14 mouse cellular contexts compared by ENCODE assay signal in the genomic region with DNA sequence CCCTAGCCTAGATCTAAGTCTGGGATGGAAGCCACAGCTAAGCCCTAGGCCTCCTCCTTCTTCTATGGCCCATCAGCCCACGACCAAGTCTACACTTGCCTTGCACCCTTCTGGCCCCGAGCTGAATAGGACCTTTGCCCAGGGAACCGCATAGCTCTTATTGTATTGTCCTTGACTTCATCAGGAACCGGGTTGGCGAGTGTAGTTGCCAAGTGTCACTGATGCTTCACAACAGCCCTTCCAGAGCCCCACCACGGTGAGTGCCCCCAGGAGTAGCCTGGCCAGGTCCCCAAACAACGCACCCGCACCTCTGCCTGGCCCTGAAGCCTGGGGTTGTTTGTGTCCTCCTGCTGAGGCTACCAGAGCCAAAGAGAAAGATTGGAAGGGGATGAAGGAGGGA.
DNase-seq lines count a peak whose midpoint lies in the region; ATAC-seq and TF ChIP-seq lines count a peak whose summit lies in the region.
"Had no signal": no experiment of that assay in that cellular context is flagged by ENCODE, and none has a peak within 500 bp of the region (broad histone marks: within the 10 kb centered on the region; RNA-seq: fewer than 3 reads in every experiment).

No protein-coding gene starts in this region.

- DNase-seq in forebrain, embryonic 10.5 days (ENCODE audit: extremely low spot score, low spot score) = no peak
- no peak for DNase-seq in kidney, adult 18-20 months
- no peak for DNase-seq in spleen, adult 2 months (ENCODE audit: low read depth in 1 of 2, low spot score in 2 of 2)
- DNase-seq in spleen, adult 12 weeks (ENCODE audit: low spot score) = no peak
- DNase-seq in c-Kit-positive CD71-positive TER-119-positive erythroid progenitor cells, embryonic 14.5 days (ENCODE audit: low spot score) = no peak
- DNase-seq: cerebellum, adult 9-10 months had no signal

- ATAC-seq in forebrain, embryonic 13.5 days = no peak
- ATAC-seq in kidney, embryonic 15.5 days (replicated peaks; ENCODE audit: low FRiP score) = no peak
- 0 out of 2 replicates have a peak, but pooled peaks have one; percentile 18 for ATAC-seq in stomach, embryonic 16.5 days (ENCODE audit: insufficient read depth, low FRiP score)
- ATAC-seq: forebrain, embryonic 14.5 days; Patski had no signal

- 0 out of 2 replicates have a peak, but pooled peaks cover 2% of the 10 kb centered on the region for H3K36me3 ChIP-seq in forebrain, embryonic 10.5 days (replicated peaks)
- no peaks in the 10 kb centered on the region for H3K36me3 ChIP-seq in forebrain, embryonic 13.5 days (ENCODE audit: poor library complexity, severe bottlenecking)
- H3K36me3 ChIP-seq in kidney, embryonic 15.5 days = no peaks in the 10 kb centered on the region
- no peaks in the 10 kb centered on the region for H3K36me3 ChIP-seq in spleen, adult 2 months (ENCODE audit: control insufficient read depth, insufficient read depth, low read length)
- H3K36me3 ChIP-seq in stomach, embryonic 16.5 days (ENCODE audit: control insufficient read depth, insufficient read depth, low read length) = no peaks in the 10 kb centered on the region
- H3K36me3 ChIP-seq: hindbrain, embryonic 12.5 days; liver, embryonic 15.5 days had no signal

- H3K9ac ChIP-seq in forebrain, embryonic 13.5 days = no peak overlapping the region
- H3K9ac ChIP-seq in kidney, embryonic 15.5 days = no peak overlapping the region
- peak overlapping the region; percentile 74 for H3K9ac ChIP-seq in stomach, embryonic 16.5 days (ENCODE audit: low read length)
- H3K9ac ChIP-seq: hindbrain, embryonic 12.5 days; liver, embryonic 15.5 days had no signal

- TF ChIP-seq CTCF in spleen, adult 2 months (IDR thresholded peaks at IDR 0.05; ENCODE audit: extremely low read depth, insufficient read depth, insufficient read length, insufficient replicate concordance) = no peak

- no peak overlapping the region for H3K4me3 ChIP-seq in forebrain, embryonic 10.5 days
- H3K4me3 ChIP-seq in forebrain, embryonic 13.5 days = no peak overlapping the region
- peak overlapping the region; percentile 11; the same call in 1 of the 2 replicates for H3K4me3 ChIP-seq in kidney, embryonic 15.5 days (replicated peaks)
- H3K4me3 ChIP-seq in spleen, adult 2 months (ENCODE audit: extremely low read depth, insufficient read depth, insufficient read length) = no peak overlapping the region
- H3K4me3 ChIP-seq in stomach, embryonic 16.5 days (replicated peaks; ENCODE audit: low read length) = peak overlapping the region; percentile 50
- H3K4me3 ChIP-seq: hindbrain, embryonic 12.5 days; left cerebral cortex, adult 2 months; liver, embryonic 15.5 days had no signal

- H3K4me2 ChIP-seq in forebrain, embryonic 13.5 days = no peak overlapping the region
- H3K4me2 ChIP-seq in kidney, embryonic 15.5 days = peak overlapping the region; percentile 54
- peak overlapping the region; percentile 58 for H3K4me2 ChIP-seq in stomach, embryonic 16.5 days (ENCODE audit: low read depth, low read length)
- H3K4me2 ChIP-seq: hindbrain, embryonic 12.5 days; liver, embryonic 15.5 days had no signal

- peaks cover 4% of the 10 kb centered on the region for H3K27me3 ChIP-seq in forebrain, embryonic 10.5 days (ENCODE audit: poor library complexity, severe bottlenecking)
- no peaks in the 10 kb centered on the region for H3K27me3 ChIP-seq in forebrain, embryonic 13.5 days
- H3K27me3 ChIP-seq in kidney, embryonic 15.5 days = no peaks in the 10 kb centered on the region
- no peaks in the 10 kb centered on the region for H3K27me3 ChIP-seq in spleen, adult 2 months (ENCODE audit: control insufficient read depth, insufficient read depth, low read length)
- H3K27me3 ChIP-seq in stomach, embryonic 16.5 days (ENCODE audit: control insufficient read depth, insufficient read depth, low read length) = no peaks in the 10 kb centered on the region
- H3K27me3 ChIP-seq: liver, embryonic 15.5 days; Patski had no signal

- H3K27ac ChIP-seq in forebrain, embryonic 10.5 days = peak overlapping the region; percentile 68
- no peak overlapping the region for H3K27ac ChIP-seq in forebrain, embryonic 13.5 days
- peak overlapping the region; percentile 90 for H3K27ac ChIP-seq in kidney, embryonic 15.5 days
- H3K27ac ChIP-seq in spleen, adult 2 months (ENCODE audit: insufficient read depth, low read length) = peak overlapping the region; percentile 46
- peak overlapping the region; percentile 87 for H3K27ac ChIP-seq in stomach, embryonic 16.5 days (ENCODE audit: low read length)
- H3K27ac ChIP-seq: hindbrain, embryonic 12.5 days; left cerebral cortex, adult 2 months; liver, embryonic 15.5 days had no signal

- H3K9me3 ChIP-seq in forebrain, embryonic 10.5 days = no peaks in the 10 kb centered on the region
- no peaks in the 10 kb centered on the region for H3K9me3 ChIP-seq in forebrain, embryonic 13.5 days (replicated peaks)
- no peaks in the 10 kb centered on the region for H3K9me3 ChIP-seq in kidney, embryonic 15.5 days (replicated peaks)
- H3K9me3 ChIP-seq in stomach, embryonic 16.5 days (replicated peaks; ENCODE audit: control insufficient read depth, low read length) = no peaks in the 10 kb centered on the region
- H3K9me3 ChIP-seq: hindbrain, embryonic 12.5 days; liver, embryonic 15.5 days had no signal

- WGBS in forebrain, embryonic 10.5 days = 83% methylated on average over 8 of the region's 8 CpGs
- WGBS in forebrain, embryonic 13.5 days = 76% methylated on average over 8 of the region's 8 CpGs
- 49% methylated on average over 8 of the region's 8 CpGs for WGBS in kidney, embryonic 15.5 days
- 80% methylated on average over 8 of the region's 8 CpGs for WGBS in spleen, adult 2 months
- WGBS in stomach, embryonic 16.5 days = 40% methylated on average over 8 of the region's 8 CpGs

- peaks cover 49% of the 10 kb centered on the region for H3K4me1 ChIP-seq in forebrain, embryonic 10.5 days
- H3K4me1 ChIP-seq in forebrain, embryonic 13.5 days = no peaks in the 10 kb centered on the region
- H3K4me1 ChIP-seq in kidney, embryonic 15.5 days = peaks cover 78% of the 10 kb centered on the region
- H3K4me1 ChIP-seq in spleen, adult 2 months (ENCODE audit: control insufficient read depth, insufficient read depth, insufficient read length) = no peaks in the 10 kb centered on the region
- peaks cover 44% of the 10 kb centered on the region for H3K4me1 ChIP-seq in stomach, embryonic 16.5 days (ENCODE audit: control insufficient read depth, insufficient read depth, low read length)
- H3K4me1 ChIP-seq: liver, embryonic 15.5 days had no signal

- TF ChIP-seq POLR2A in spleen, adult 2 months (IDR thresholded peaks at IDR 0.05; ENCODE audit: low read depth, low read length) = no peak

Comparison
In these comparisons a context has a peak if more than half of its experiments do, and no peak if none do; other contexts are left out.
1. H3K4me3 ChIP-seq: peak in kidney, embryonic 15.5 days (single experiment) and stomach, embryonic 16.5 days (single experiment); none in forebrain, embryonic 10.5 days (single experiment), forebrain, embryonic 13.5 days (single experiment) and spleen, adult 2 months (single experiment).